Mouse (Mus musculus): ENCODE data around the gene Susd1. TPM values are rescaled to one million over a fixed set of nuclear protein-coding genes. Genes with fewer than 3 reads are reported as not detected.

Gene Susd1
- total and polyA plus RNA-seq, 3 experiments: 49.0 to 180 (median 67.6) TPM

DNA sequence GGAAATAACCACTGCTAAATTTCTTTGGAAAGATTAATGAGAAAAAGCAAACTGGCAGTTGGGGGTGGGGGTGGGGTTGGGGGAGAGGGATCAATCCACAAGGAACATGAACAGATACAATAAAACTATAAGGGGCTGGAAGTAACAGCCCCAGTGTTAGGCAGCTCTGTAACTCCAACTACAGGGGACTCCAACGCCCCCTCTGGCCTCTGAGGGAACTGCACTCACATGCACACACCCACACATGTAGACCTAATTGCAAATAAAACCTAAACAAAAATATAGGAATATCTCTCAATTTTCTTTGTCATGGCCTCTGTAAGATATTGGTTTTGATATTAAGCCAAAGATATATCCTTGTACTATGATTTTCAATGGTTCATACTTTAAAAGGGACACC is 83.0 kb downstream of the Susd1 start:
- H3K4me3 ChIP-seq (ENCODE audit: control insufficient read depth in 1 of 2, insufficient read depth in 1 of 2, low read depth in 2 of 2, low read length in 2 of 2): no peak overlapping the region
- H3K27ac ChIP-seq (ENCODE audit: control insufficient read depth, low read depth, low read length): no peak overlapping the region
- H3K79me2 ChIP-seq (ENCODE audit: control insufficient read depth, insufficient read depth, low read length, poor library complexity): no peaks in the 10 kb centered on the region
- no peak for DNase-seq (ENCODE audit: low read depth, low spot score)
- H3K36me3 ChIP-seq (ENCODE audit: control insufficient read depth in 1 of 2, insufficient read depth in 2 of 2, low read length in 2 of 2): peaks cover 0 to 28% of the 10 kb centered on the region in 2 experiments; a peak in 3 of 4 replicates
- no peaks in the 10 kb centered on the region for H3K9me3 ChIP-seq (replicated peaks; ENCODE audit: insufficient read depth, low read length)
- no peaks in the 10 kb centered on the region for H3K27me3 ChIP-seq (ENCODE audit: control insufficient read depth in 1 of 2, insufficient read depth in 2 of 2, low read length in 2 of 2)
- peaks cover 0 to 2% of the 10 kb centered on the region in 2 experiments; a peak in 1 of 4 replicates for H3K4me1 ChIP-seq (ENCODE audit: control insufficient read depth in 1 of 2, insufficient read depth in 2 of 2, low read length in 2 of 2)
- H3K9ac ChIP-seq (ENCODE audit: control insufficient read depth, low read depth, low read length, poor library complexity, severe bottlenecking): no peak overlapping the region
- TF ChIP-seq UBTF (IDR thresholded peaks at IDR 0.05; ENCODE audit: borderline replicate concordance, insufficient read depth, low read depth, low read length) (no peak), MEF2A (IDR thresholded peaks at IDR 0.05; ENCODE audit: extremely low read depth, insufficient replicate concordance, low read depth, low read length, poor library complexity, severe bottlenecking) (no peak), CTCF (IDR thresholded peaks at IDR 0.05 in 2 of 3, conservative IDR thresholded peaks at IDR 0.05 in 1 of 3; ENCODE audit: control insufficient read depth in 1 of 3, insufficient read depth in 1 of 3, low read depth in 2 of 3, low read length in 3 of 3, poor library complexity in 1 of 3, severe bottlenecking in 1 of 3) (peak; percentile 17 to 51 (median 28); a peak in 5 of 6 replicates), ETS1 (IDR thresholded peaks at IDR 0.05; ENCODE audit: low read depth, low read length) (no peak), USF2 (IDR thresholded peaks at IDR 0.05; ENCODE audit: borderline replicate concordance in 1 of 2, insufficient read depth in 1 of 2, low read depth in 1 of 2, low read length in 2 of 2) (no peak), NRF1 (IDR thresholded peaks at IDR 0.05; ENCODE audit: insufficient read depth, low read depth, low read length, poor library complexity, severe bottlenecking) (no peak)

GRCm38 (mm10) chr4:59354666-59355065 is 83.8 kb downstream of the Susd1 start:
- H3K9me3 ChIP-seq (replicated peaks; ENCODE audit: insufficient read depth, low read length): no peaks in the 10 kb centered on the region
- no peak overlapping the region for H3K4me3 ChIP-seq (ENCODE audit: control insufficient read depth in 1 of 2, insufficient read depth in 1 of 2, low read depth in 2 of 2, low read length in 2 of 2)
- no peak for DNase-seq (ENCODE audit: low read depth, low spot score)
- no peak overlapping the region for H3K9ac ChIP-seq (ENCODE audit: control insufficient read depth, low read depth, low read length, poor library complexity, severe bottlenecking)
- peaks cover 5 to 28% of the 10 kb centered on the region in 2 experiments for H3K36me3 ChIP-seq (ENCODE audit: control insufficient read depth in 1 of 2, insufficient read depth in 2 of 2, low read length in 2 of 2)
- peaks cover 0 to 7% of the 10 kb centered on the region in 2 experiments; a peak in 2 of 4 replicates for H3K4me1 ChIP-seq (ENCODE audit: control insufficient read depth in 1 of 2, insufficient read depth in 2 of 2, low read length in 2 of 2)
- no peaks in the 10 kb centered on the region for H3K27me3 ChIP-seq (ENCODE audit: control insufficient read depth in 1 of 2, insufficient read depth in 2 of 2, low read length in 2 of 2)
- H3K27ac ChIP-seq (ENCODE audit: control insufficient read depth, low read depth, low read length): no peak overlapping the region
- no peak for TF ChIP-seq MYB (IDR thresholded peaks at IDR 0.05; ENCODE audit: low read depth, low read length)
- TF ChIP-seq MAFK (IDR thresholded peaks at IDR 0.05; ENCODE audit: borderline replicate concordance, low read depth, low read length): no peak
- no peak for TF ChIP-seq NRF1 (IDR thresholded peaks at IDR 0.05; ENCODE audit: insufficient read depth, low read depth, low read length, poor library complexity, severe bottlenecking)
- TF ChIP-seq SMC3 (IDR thresholded peaks at IDR 0.05; ENCODE audit: low read depth, low read length): no peak
- no peak for TF ChIP-seq ZNF384 (IDR thresholded peaks at IDR 0.05; ENCODE audit: low read depth, low read length)
- TF ChIP-seq KAT2A (conservative IDR thresholded peaks at IDR 0.05; ENCODE audit: low read depth, low read length): no peak
- H3K79me2 ChIP-seq (ENCODE audit: control insufficient read depth, insufficient read depth, low read length, poor library complexity): no peaks in the 10 kb centered on the region

DNA sequence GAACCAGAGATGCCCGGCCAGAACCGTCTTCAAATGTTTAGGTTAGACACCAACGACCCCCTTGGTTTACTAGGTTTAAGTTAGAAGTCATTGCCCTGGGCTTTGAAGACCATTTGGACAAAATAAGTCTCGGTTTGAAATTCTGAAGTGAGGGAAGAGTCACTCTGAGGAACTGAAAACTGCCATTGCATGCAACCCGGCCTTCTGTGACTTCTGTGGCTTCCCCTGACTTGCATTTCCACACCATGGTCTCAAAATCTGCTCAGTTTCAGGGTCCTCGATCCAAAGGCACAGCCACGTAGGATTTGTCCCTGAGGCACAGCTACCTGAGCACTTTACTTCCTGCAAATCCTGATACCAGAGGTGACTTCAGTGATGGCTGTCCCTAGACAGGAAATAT is 86.5 kb downstream of the Susd1 start:
- no peak for DNase-seq (ENCODE audit: low read depth, low spot score)
- H3K27ac ChIP-seq (ENCODE audit: control insufficient read depth, low read depth, low read length): no peak overlapping the region
- peaks cover 14 to 22% of the 10 kb centered on the region in 2 experiments for H3K36me3 ChIP-seq (ENCODE audit: control insufficient read depth in 1 of 2, insufficient read depth in 2 of 2, low read length in 2 of 2)
- no peak overlapping the region for H3K9ac ChIP-seq (ENCODE audit: control insufficient read depth, low read depth, low read length, poor library complexity, severe bottlenecking)
- no peaks in the 10 kb centered on the region for H3K79me2 ChIP-seq (ENCODE audit: control insufficient read depth, insufficient read depth, low read length, poor library complexity)
- H3K4me3 ChIP-seq (ENCODE audit: control insufficient read depth in 1 of 2, insufficient read depth in 1 of 2, low read depth in 2 of 2, low read length in 2 of 2): no peak overlapping the region
- H3K27me3 ChIP-seq (ENCODE audit: control insufficient read depth in 1 of 2, insufficient read depth in 2 of 2, low read length in 2 of 2): no peaks in the 10 kb centered on the region
- no peaks in the 10 kb centered on the region for H3K9me3 ChIP-seq (replicated peaks; ENCODE audit: insufficient read depth, low read length)
- H3K4me1 ChIP-seq (ENCODE audit: control insufficient read depth in 1 of 2, insufficient read depth in 2 of 2, low read length in 2 of 2): peaks cover 5 to 12% of the 10 kb centered on the region in 2 experiments; a peak in 3 of 4 replicates
- no peak for TF ChIP-seq TAL1 (IDR thresholded peaks at IDR 0.05; ENCODE audit: low read length)
- no peak for TF ChIP-seq ZC3H11A (IDR thresholded peaks at IDR 0.05; ENCODE audit: low read depth, low read length)
- TF ChIP-seq NRF1 (IDR thresholded peaks at IDR 0.05; ENCODE audit: insufficient read depth, low read depth, low read length, poor library complexity, severe bottlenecking): no peak
- no peak for TF ChIP-seq MAFK (IDR thresholded peaks at IDR 0.05; ENCODE audit: borderline replicate concordance, low read depth, low read length)
- no peak for TF ChIP-seq MXI1 (IDR thresholded peaks at IDR 0.05; ENCODE audit: low read depth, low read length)
- TF ChIP-seq USF1 (IDR thresholded peaks at IDR 0.05; ENCODE audit: low read depth, low read length): no peak
- TF ChIP-seq JUND (IDR thresholded peaks at IDR 0.05; ENCODE audit: low read depth, low read length): no peak
- TF ChIP-seq ZMIZ1 (IDR thresholded peaks at IDR 0.05; ENCODE audit: low read depth, low read length): no peak
- TF ChIP-seq CHD1 (IDR thresholded peaks at IDR 0.05; ENCODE audit: low read depth, low read length): no peak
- no peak for TF ChIP-seq MAZ (IDR thresholded peaks at IDR 0.05; ENCODE audit: low read depth, low read length)
- no peak for TF ChIP-seq MEF2A (IDR thresholded peaks at IDR 0.05; ENCODE audit: extremely low read depth, insufficient replicate concordance, low read depth, low read length, poor library complexity, severe bottlenecking)
- no peak for TF ChIP-seq ETS1 (IDR thresholded peaks at IDR 0.05; ENCODE audit: low read depth, low read length)
- no peak for TF ChIP-seq GATA1 (IDR thresholded peaks at IDR 0.05; ENCODE audit: low read depth, low read length)
- TF ChIP-seq POLR2AphosphoS5 (IDR thresholded peaks at IDR 0.05; ENCODE audit: borderline replicate concordance, low read depth, low read length): no peak
- TF ChIP-seq E2F4 (IDR thresholded peaks at IDR 0.05; ENCODE audit: borderline replicate concordance, low read depth, low read length): no peak
- TF ChIP-seq RAD21 (IDR thresholded peaks at IDR 0.05; ENCODE audit: low read depth, low read length): no peak
- TF ChIP-seq RCOR1 (IDR thresholded peaks at IDR 0.05; ENCODE audit: low read depth, low read length): no peak

Measured in MEL (cell line).